Mouse (Mus musculus) liver, adult 2 months (tissue): ENCODE measurements at regions not wholly inside any gene's neighbourhood (a gene's known extent, or its start where the extent isn't known, plus 50 kb on each side); places are given as distances from the start of the nearest gene placed in this dataset.

ENCODE experiments used
- CTCF ChIP-seq: fragments of 200-500 bp; IDR thresholded peaks from 2 replicates; pipeline ENCODE4 v1.5.1; 2011; ENCODE audit warnings: low read depth, low read length, control low read depth
- POLR2A ChIP-seq: fragments of 200-500 bp; IDR thresholded peaks from 2 replicates; pipeline ENCODE4 v1.6.1; 2011; ENCODE audit warnings: low read length, control low read depth; ENCODE audit not compliant: insufficient read depth; ENCODE audit errors: extremely low read depth

DNA sequence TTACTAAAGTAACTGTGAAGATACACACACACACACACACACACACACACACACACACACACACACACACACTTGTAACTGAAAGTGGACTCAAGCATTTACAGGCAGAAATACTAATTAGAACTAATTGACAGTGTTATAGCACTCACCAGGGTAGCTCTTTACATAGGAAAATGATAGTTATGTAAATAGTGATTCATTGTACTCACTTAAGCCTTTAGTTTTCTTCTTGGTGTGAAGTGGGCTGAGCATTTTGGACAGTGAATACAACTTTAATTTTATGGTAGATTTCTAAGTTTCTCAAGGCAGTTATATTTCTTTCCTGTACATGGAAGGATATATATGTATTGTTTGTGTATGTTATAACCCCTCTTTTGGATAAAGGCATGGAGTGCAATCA is 704.5 kb upstream of the Nr2f1 start:
- no peak for TF ChIP-seq POLR2A
- no peak for TF ChIP-seq CTCF
